Comparison of ENCODE assay signal across 8 mouse cellular contexts in the genomic region with DNA sequence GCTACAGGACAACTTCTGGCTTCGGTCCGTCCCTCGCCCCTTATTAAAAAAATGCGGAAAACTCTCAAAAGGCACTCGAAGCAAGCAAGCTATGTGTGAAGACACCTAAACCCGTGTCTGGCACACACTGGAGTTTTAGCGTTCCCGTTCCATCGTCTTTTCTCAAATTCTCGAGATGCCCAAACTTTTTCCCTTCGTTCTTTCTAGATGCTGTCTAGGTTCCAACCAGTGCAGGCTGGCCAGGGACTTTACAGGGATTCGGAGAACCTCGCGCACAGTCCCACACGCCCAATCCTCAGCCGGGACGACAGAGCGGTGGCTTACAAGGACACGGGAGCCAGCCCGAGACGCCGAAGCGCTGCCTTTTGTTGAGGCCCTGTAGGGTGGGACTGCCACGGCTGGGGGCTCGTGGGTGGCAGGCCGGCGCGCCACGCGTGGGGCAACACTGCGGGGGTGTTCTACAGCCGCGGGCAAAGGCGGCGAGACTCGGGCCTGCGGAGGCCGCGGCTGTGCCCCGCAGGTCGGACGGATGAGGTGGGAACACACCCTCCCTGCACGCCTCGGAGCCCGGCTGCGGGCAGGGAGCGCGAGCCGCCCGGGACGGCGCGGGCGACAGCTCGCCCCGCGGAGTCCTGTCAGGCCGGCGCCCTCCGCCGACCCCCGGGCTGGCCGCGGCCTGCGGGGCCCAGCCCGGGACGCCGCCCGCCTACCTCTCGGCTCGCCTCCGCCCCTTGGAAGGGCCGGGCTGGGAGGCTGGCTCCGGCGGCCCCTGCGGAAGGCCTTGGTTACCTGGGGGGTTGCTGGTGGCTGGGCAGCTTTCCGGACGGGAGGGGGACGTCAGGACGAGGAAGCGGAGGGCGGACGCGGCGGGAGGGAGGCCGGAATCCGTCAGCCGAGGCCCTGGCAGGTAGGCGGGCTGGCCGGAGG. TPM values are rescaled to one million over a fixed set of nuclear protein-coding genes. Genes with fewer than 3 reads are reported as not detected.
DNase-seq lines count a peak whose midpoint lies in the region; ATAC-seq lines count a peak whose summit lies in the region.

No protein-coding gene starts in this region.

- H3K4me1 ChIP-seq in limb, embryonic 12.5 days (replicated peaks), result peaks cover 17% of the 10 kb centered on the region
- H3K4me1 ChIP-seq in midbrain, embryonic 13.5 days (replicated peaks), result peaks cover 31% of the 10 kb centered on the region
- peaks cover 16% of the 10 kb centered on the region for H3K4me1 ChIP-seq in stomach, embryonic 14.5 days (ENCODE audit: control insufficient read depth, insufficient read depth, low read length)

- ATAC-seq in limb, embryonic 12.5 days (ENCODE audit: insufficient number of reproducible peaks, insufficient read depth, low FRiP score, low TSS enrichment, low read depth), result peak; percentile 82
- peak; percentile 86 for ATAC-seq in midbrain, embryonic 13.5 days
- ATAC-seq in stomach, embryonic 14.5 days (ENCODE audit: insufficient number of reproducible peaks, insufficient read depth, low FRiP score, low read depth), result peak; percentile 79

- H3K27me3 ChIP-seq in limb, embryonic 12.5 days, result no peaks in the 10 kb centered on the region
- 0 out of 2 replicates have a peak, but pooled peaks cover 4% of the 10 kb centered on the region for H3K27me3 ChIP-seq in midbrain, embryonic 13.5 days
- H3K27me3 ChIP-seq in stomach, embryonic 14.5 days (ENCODE audit: control insufficient read depth, insufficient read depth, low read length), result no peaks in the 10 kb centered on the region

- under 1% methylated on average over 64 of the region's 90 CpGs for WGBS in limb, embryonic 12.5 days
- WGBS in midbrain, embryonic 13.5 days, result 1% methylated on average over 83 of the region's 90 CpGs
- WGBS in stomach, embryonic 14.5 days, result under 1% methylated on average over 85 of the region's 90 CpGs

- no peaks in the 10 kb centered on the region for H3K9me3 ChIP-seq in limb, embryonic 12.5 days
- no peaks in the 10 kb centered on the region for H3K9me3 ChIP-seq in midbrain, embryonic 13.5 days
- H3K9me3 ChIP-seq in stomach, embryonic 14.5 days (ENCODE audit: control insufficient read depth, low read depth, low read length), result no peaks in the 10 kb centered on the region

- peak overlapping the region; percentile 86 for H3K4me3 ChIP-seq in limb, embryonic 12.5 days (replicated peaks)
- peak overlapping the region; percentile 100 for H3K4me3 ChIP-seq in midbrain, embryonic 13.5 days (replicated peaks)
- peak overlapping the region; percentile 100 for H3K4me3 ChIP-seq in stomach, embryonic 14.5 days (ENCODE audit: low read depth, low read length)

- H3K36me3 ChIP-seq in limb, embryonic 12.5 days, result 0 out of 2 replicates have a peak, but pooled peaks cover 4% of the 10 kb centered on the region
- no peaks in the 10 kb centered on the region for H3K36me3 ChIP-seq in midbrain, embryonic 13.5 days
- peaks cover 4% of the 10 kb centered on the region for H3K36me3 ChIP-seq in stomach, embryonic 14.5 days (ENCODE audit: control insufficient read depth, insufficient read depth, low read length)

- H3K27ac ChIP-seq in limb, embryonic 12.5 days, result peak overlapping the region; percentile 99
- H3K27ac ChIP-seq in midbrain, embryonic 13.5 days, result peak overlapping the region; percentile 95
- peak overlapping the region; percentile 98 for H3K27ac ChIP-seq in stomach, embryonic 14.5 days (ENCODE audit: low read length)

- H3K4me2 ChIP-seq in limb, embryonic 12.5 days, result peak overlapping the region; percentile 87
- peak overlapping the region; percentile 90 for H3K4me2 ChIP-seq in midbrain, embryonic 13.5 days (replicated peaks)
- H3K4me2 ChIP-seq in stomach, embryonic 14.5 days (replicated peaks; ENCODE audit: low read depth, low read length), result peak overlapping the region; percentile 96

- peak overlapping the region; percentile 99 for H3K9ac ChIP-seq in limb, embryonic 12.5 days (replicated peaks)
- H3K9ac ChIP-seq in midbrain, embryonic 13.5 days (replicated peaks), result peak overlapping the region; percentile 100
- H3K9ac ChIP-seq in stomach, embryonic 14.5 days (replicated peaks; ENCODE audit: low read depth, low read length), result peak overlapping the region; percentile 97

- peak; percentile 19 for DNase-seq in ovary, adult 18-20 months (ENCODE audit: low spot score)
- DNase-seq in ovary, postnatal 10 days (ENCODE audit: low spot score), result no peak
- peak; percentile 51 for DNase-seq in cerebellum, adult 9-10 months
- peak; percentile 24 for DNase-seq in gastrocnemius, adult 18-20 months (ENCODE audit: low spot score)
- DNase-seq in induced T-regulatory cell, adult 2 months (ENCODE audit: low read depth), result peak; percentile 53

RNA-seq across cellular contexts. Expression of gene Rab14, which starts 0.7 kb away (rescaled TPM):
- total RNA-seq in gastrocnemius, adult 18-20 months (2021), result 10 to 100 TPM; 77.0 to 84.0 TPM
- polyA plus RNA-seq in limb, embryonic 12.5 days (2016; fragmentation: Nextera tagmentation; extraction: Ambion mirVana), result 270 and 291 TPM in 2 replicates
- 419 and 463 TPM in 2 replicates for polyA plus RNA-seq in midbrain, embryonic 13.5 days (2015; fragmentation: Nextera tagmentation; extraction: Ambion mirVana)
- 314 and 322 TPM in 2 replicates for polyA plus RNA-seq in stomach, embryonic 14.5 days (2014; fragmentation: Nextera tagmentation; extraction: Ambion mirVana)

RNA-seq across cellular contexts. Expression of gene Gsn, which starts 55.9 kb away (rescaled TPM):
- total RNA-seq in gastrocnemius, adult 18-20 months (2021), result 100 to 1,000 TPM; 526 to 574 TPM
- polyA plus RNA-seq in limb, embryonic 12.5 days (2016; fragmentation: Nextera tagmentation; extraction: Ambion mirVana), result 45.2 and 52.5 TPM in 2 replicates
- 14.1 and 18.0 TPM in 2 replicates for polyA plus RNA-seq in midbrain, embryonic 13.5 days (2015; fragmentation: Nextera tagmentation; extraction: Ambion mirVana)
- 204 and 219 TPM in 2 replicates for polyA plus RNA-seq in stomach, embryonic 14.5 days (2014; fragmentation: Nextera tagmentation; extraction: Ambion mirVana)
